Mouse (Mus musculus) embryonic facial prominence, embryonic 11.5 days (tissue): Measurements from ENCODE around the gene Snrnp25. TPM values are rescaled to one million over a fixed set of nuclear protein-coding genes. Genes with fewer than 3 reads are reported as not detected.

Experiments
- ATAC-seq: fragments of 200-750 bp; cut with Nextera tagmentation; replicated peaks from 2 replicates; pipeline ENCODE4 v1.8.0; 2017; ENCODE audit warnings: low read depth; ENCODE audit not compliant: insufficient number of reproducible peaks, low FRiP score, low TSS enrichment
- DNase-seq: peaks from one replicate; pipeline ENCODE4 v3.0.0-alpha.2; 2015; ENCODE audit warnings: low spot score
- H3K27ac ChIP-seq: fragments of 300-500 bp; sonication (generic); replicated peaks from 2 replicates; pipeline ENCODE4 v1.5.1; 2014; ENCODE audit warnings: mild to moderate bottlenecking, low read depth, low read length, control low read depth
- H3K27me3 ChIP-seq: fragments of 300-500 bp; sonication (generic); 2 replicates; pipeline ENCODE4 v1.6.1; 2014; ENCODE audit warnings: mild to moderate bottlenecking, low read length, moderate library complexity, mixed read lengths; ENCODE audit not compliant: control insufficient read depth, insufficient read depth
- H3K36me3 ChIP-seq: fragments of 300-500 bp; sonication (generic); replicated peaks from 2 replicates; pipeline ENCODE4 v1.6.1; 2014; ENCODE audit warnings: low read depth, mild to moderate bottlenecking, low read length, moderate library complexity, mixed read lengths; ENCODE audit not compliant: control insufficient read depth, insufficient read depth
- H3K4me1 ChIP-seq: fragments of 300-500 bp; sonication (generic); 2 replicates; pipeline ENCODE4 v1.6.1; 2014; ENCODE audit warnings: low read length, mixed read lengths; ENCODE audit not compliant: control insufficient read depth, insufficient read depth
- H3K4me2 ChIP-seq: fragments of 300-500 bp; sonication (generic); 2 replicates; pipeline ENCODE4 v1.6.1; 2014; ENCODE audit warnings: low read depth, mild to moderate bottlenecking, control low read depth, low read length, moderate library complexity
- H3K4me3 ChIP-seq: fragments of 300-500 bp; sonication (generic); 2 replicates; pipeline ENCODE4 v1.5.1; 2014; ENCODE audit warnings: low read depth, low read length, control low read depth
- H3K9ac ChIP-seq: fragments of 300-500 bp; sonication (generic); replicated peaks from 2 replicates; pipeline ENCODE4 v1.6.1; 2014; ENCODE audit warnings: mild to moderate bottlenecking, control low read depth, low read length
- H3K9me3 ChIP-seq: fragments of 300-500 bp; sonication (generic); replicated peaks from 2 replicates; pipeline ENCODE4 v1.6.1; 2016; ENCODE audit warnings: mild to moderate bottlenecking, low read length, inconsistent platforms, mixed read lengths; ENCODE audit not compliant: control insufficient read depth
- WGBS: fragments of 180-500 bp; shearing (Covaris S2); extraction: QIAGEN DNeasy Blood & Tissue Kit; methylation state at CpG from one replicate; pipeline ENCODE4 v1.1.7; 2014; 5-methylcytosine and 5-hydroxymethylcytosine counted together
- polyA plus RNA-seq: library from polyadenylated mRNA; unstranded; fragments of >200 nt; fragmentation: Nextera tagmentation; extraction: Ambion mirVana; gene quantifications from 2 replicates; pipeline ENCODE4 v1.2.1, GENCODE M21; 2014

Snrnp25 gene
- polyA plus RNA-seq, 1 experiment from 2014 or later, result 91.8 TPM

DNA sequence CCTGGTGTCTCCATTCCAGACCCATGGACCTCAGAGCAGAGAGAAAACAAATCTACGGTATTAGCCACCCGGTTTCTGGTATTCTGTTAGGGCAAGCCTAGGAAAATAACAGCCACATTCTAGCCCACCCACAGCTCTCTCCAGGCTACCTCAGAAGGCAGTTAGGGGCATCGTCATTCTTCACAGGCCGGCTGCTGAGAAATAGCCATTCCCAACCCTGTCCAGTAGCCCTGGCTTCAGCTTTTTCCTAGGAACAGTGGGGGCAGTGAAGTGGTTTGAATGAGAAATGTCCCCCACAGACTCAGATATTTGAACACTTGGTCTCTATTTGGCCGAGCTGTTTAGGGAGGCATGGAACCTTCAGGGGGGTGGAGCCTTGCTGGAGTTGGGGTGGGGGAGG lies 15.8 kb upstream of the Snrnp25 start:
- Histone ChIP-seq H3K36me3 (no peaks in the 10 kb centered on the region), H3K27me3 (no peaks in the 10 kb centered on the region), H3K27ac (no peak overlapping the region), H3K4me3 (no peak overlapping the region), H3K4me1 (no peaks in the 10 kb centered on the region; the same call in 1 of the 2 replicates), H3K9me3 (no peaks in the 10 kb centered on the region), H3K9ac (no peak overlapping the region), H3K4me2 (no peak overlapping the region)
- WGBS, result 66% methylated on average over 5 of the region's 5 CpGs
- ATAC-seq, result no peak
- DNase-seq, result no peak

DNA sequence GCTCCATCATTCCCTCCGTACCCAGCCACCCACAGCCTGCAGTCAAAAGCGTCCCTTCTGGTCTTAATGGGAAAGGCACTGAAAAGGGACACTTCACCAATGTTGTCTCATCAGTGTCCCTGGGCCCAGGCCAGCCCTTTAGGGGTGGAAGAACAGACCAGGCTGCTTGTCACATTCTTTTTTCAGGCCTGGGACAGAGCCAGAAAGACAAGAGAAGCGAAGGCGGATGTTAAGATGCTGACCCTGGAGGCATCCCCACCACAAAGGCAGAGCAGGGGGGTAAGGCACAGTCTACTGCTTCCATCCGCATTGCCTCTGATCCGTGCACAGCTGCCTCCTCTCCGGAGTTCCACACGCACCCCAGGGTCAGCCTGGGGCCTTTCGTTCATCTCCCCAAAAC lies 15.1 kb upstream of the Snrnp25 start:
- no peak overlapping the region for H3K9ac ChIP-seq
- H3K27ac ChIP-seq, result no peak overlapping the region
- no peak overlapping the region for H3K4me2 ChIP-seq
- no peak for DNase-seq
- no peak overlapping the region for H3K4me3 ChIP-seq
- H3K4me1 ChIP-seq, result no peaks in the 10 kb centered on the region; the same call in 1 of the 2 replicates
- no peaks in the 10 kb centered on the region for H3K9me3 ChIP-seq
- WGBS, result 83% methylated on average over 9 of the region's 9 CpGs
- no peaks in the 10 kb centered on the region for H3K36me3 ChIP-seq
- ATAC-seq, result no peak
- H3K27me3 ChIP-seq, result no peaks in the 10 kb centered on the region

DNA sequence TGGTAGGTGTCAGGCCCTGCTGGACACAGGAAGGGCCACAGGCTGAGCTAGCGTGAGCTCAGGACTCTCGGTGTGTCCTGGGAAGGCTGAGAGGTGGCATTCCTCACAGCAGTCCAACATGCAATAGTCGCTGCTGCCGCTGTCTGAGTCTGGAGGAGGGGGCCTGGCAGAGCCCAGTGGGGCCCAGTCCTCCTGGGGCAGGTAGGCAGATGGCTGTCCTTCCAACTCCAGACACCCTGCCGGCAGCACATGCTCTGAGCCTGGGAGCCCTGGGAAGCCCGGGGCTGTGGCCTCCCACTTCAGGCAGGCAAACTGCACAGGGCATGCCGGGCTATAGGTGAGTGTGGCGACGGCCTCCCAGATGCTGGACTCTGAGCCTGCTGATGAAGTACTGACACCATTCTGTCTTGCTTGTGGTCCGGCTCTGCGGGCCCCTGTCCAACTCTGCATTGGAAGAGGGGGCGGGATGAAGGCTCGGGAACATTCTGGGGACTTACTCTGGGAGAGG lies 14.6 kb upstream of the Snrnp25 start:
- no peak overlapping the region for H3K4me3 ChIP-seq
- WGBS, result 81% methylated on average over 13 of the region's 13 CpGs
- ATAC-seq, result no peak
- no peak for DNase-seq
- H3K4me2 ChIP-seq, result no peak overlapping the region
- H3K4me1 ChIP-seq, result no peaks in the 10 kb centered on the region; the same call in 1 of the 2 replicates
- no peaks in the 10 kb centered on the region for H3K9me3 ChIP-seq
- no peak overlapping the region for H3K9ac ChIP-seq
- H3K36me3 ChIP-seq, result no peaks in the 10 kb centered on the region
- H3K27me3 ChIP-seq, result no peaks in the 10 kb centered on the region
- H3K27ac ChIP-seq, result no peak overlapping the region

GRCm38 (mm10) chr11:32193156-32193555 lies 12.1 kb upstream of the Snrnp25 start:
- no peak for DNase-seq
- WGBS, result 93% methylated on average over 10 of the region's 10 CpGs
- ATAC-seq, result no peak

DNA sequence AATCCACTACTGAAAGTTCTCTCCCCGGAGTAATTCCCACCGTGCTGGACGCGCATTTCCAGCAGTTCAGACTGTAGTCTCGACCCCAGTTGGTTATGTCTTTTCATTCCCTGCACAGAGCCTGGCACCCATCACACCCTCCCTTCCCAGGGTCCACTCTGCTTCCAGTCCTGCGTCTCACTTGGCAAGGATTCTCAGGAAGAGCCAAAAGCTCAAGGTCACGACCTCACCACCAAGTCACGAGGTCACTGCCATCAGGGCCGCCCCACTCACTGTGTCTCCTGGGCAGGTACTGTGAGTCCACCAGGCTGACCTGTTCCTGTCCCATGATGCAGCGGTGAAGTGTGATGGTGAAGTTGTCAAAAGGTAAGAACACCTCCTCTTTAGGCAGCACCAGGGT lies 11.1 kb upstream of the Snrnp25 start:
- H3K4me1 ChIP-seq, result no peaks in the 10 kb centered on the region; the same call in 1 of the 2 replicates
- WGBS, result 70% methylated on average over 10 of the region's 10 CpGs
- no peak for DNase-seq
- no peak overlapping the region for H3K4me3 ChIP-seq
- no peaks in the 10 kb centered on the region for H3K27me3 ChIP-seq
- H3K27ac ChIP-seq, result no peak overlapping the region
- ATAC-seq, result no peak
- no peaks in the 10 kb centered on the region for H3K9me3 ChIP-seq
- H3K9ac ChIP-seq, result no peak overlapping the region
- H3K4me2 ChIP-seq, result no peak overlapping the region
- no peaks in the 10 kb centered on the region for H3K36me3 ChIP-seq

More at GRCm38 (mm10) chr11:32193156-32193555, 12.1 kb upstream of the Snrnp25 start:
- no peaks in the 10 kb centered on the region for H3K9me3 ChIP-seq
- H3K4me3 ChIP-seq, result no peak overlapping the region
- H3K27me3 ChIP-seq, result no peaks in the 10 kb centered on the region
- no peak overlapping the region for H3K4me2 ChIP-seq
- no peak overlapping the region for H3K9ac ChIP-seq
- H3K27ac ChIP-seq, result no peak overlapping the region
- H3K4me1 ChIP-seq, result no peaks in the 10 kb centered on the region; the same call in 1 of the 2 replicates
- H3K36me3 ChIP-seq, result no peaks in the 10 kb centered on the region

DNA sequence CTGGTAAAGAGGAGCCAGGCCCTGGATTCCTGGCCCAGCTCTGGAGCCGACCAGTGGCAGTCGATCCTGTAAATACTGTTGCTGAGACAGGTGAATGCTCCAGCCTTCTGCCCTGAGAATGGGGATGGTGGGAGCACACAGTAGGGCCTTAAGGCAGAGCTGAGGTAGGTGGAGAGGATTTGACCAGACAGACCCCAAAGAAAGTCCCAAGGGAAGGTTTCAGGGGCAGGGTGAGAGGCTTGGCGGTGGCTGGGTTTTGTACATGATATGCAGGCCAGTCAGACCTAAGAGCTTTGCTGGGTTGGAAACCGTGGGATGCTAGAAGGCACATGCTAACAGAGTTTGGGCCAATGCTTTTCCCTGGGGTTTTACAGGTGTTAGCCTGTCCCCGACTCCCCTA lies 10.6 kb upstream of the Snrnp25 start:
- ATAC-seq, result no peak

GRCm38 (mm10) chr11:32195867-32196540 lies 9.2 kb upstream of the Snrnp25 start:
- no peaks in the 10 kb centered on the region for H3K9me3 ChIP-seq
- 20% methylated on average over 11 of the region's 11 CpGs for WGBS
- no peak for ATAC-seq
- no peak overlapping the region for H3K9ac ChIP-seq
- DNase-seq, result no peak
- H3K36me3 ChIP-seq, result no peaks in the 10 kb centered on the region
- no peaks in the 10 kb centered on the region for H3K27me3 ChIP-seq
- no peak overlapping the region for H3K4me2 ChIP-seq
- no peak overlapping the region for H3K4me3 ChIP-seq
- H3K27ac ChIP-seq, result no peak overlapping the region
- H3K4me1 ChIP-seq, result no peaks in the 10 kb centered on the region; the same call in 1 of the 2 replicates

More for the DNA sequence above, 10.6 kb upstream of the Snrnp25 start:
- no peaks in the 10 kb centered on the region; the same call in 1 of the 2 replicates for H3K4me1 ChIP-seq
- no peak overlapping the region for H3K4me3 ChIP-seq
- H3K27me3 ChIP-seq, result no peaks in the 10 kb centered on the region
- H3K9ac ChIP-seq, result no peak overlapping the region
- H3K27ac ChIP-seq, result no peak overlapping the region
- DNase-seq, result no peak
- no peaks in the 10 kb centered on the region for H3K36me3 ChIP-seq
- no peak overlapping the region for H3K4me2 ChIP-seq
- H3K9me3 ChIP-seq, result no peaks in the 10 kb centered on the region
- 89% methylated on average over 5 of the region's 5 CpGs for WGBS

DNA sequence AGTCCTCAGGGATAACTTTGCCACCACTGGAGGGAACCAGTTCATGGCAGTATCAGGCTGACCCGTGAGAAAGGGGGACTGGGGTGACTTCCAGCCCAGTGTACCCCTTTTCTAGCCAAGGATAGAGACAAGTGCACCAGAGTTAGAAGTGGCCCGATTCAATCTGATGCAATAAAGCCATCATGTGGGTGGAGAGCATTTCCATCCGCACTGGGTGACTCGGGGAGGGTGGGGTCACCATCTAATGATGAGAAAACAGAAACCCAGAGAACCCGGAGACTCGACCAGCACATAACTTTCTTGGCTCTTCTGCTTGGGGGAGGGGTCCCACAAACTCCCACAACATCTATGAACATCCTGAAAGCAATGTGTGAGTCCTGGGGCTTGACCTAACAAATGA lies 8.5 kb upstream of the Snrnp25 start:
- Histone ChIP-seq H3K36me3 (no peaks in the 10 kb centered on the region), H3K4me2 (no peak overlapping the region), H3K27me3 (no peaks in the 10 kb centered on the region), H3K27ac (no peak overlapping the region), H3K4me3 (no peak overlapping the region), H3K9me3 (no peaks in the 10 kb centered on the region), H3K4me1 (no peaks in the 10 kb centered on the region; the same call in 1 of the 2 replicates), H3K9ac (no peak overlapping the region)
- no peak for DNase-seq
- WGBS, result 77% methylated on average over 6 of the region's 6 CpGs
- no peak for ATAC-seq
